Mouse (Mus musculus) neural tube, embryonic 13.5 days (tissue): ENCODE results near the gene Pld4. TPM values are rescaled to one million over a fixed set of nuclear protein-coding genes. Genes with fewer than 3 reads are reported as not detected.

ENCODE experiments used
- ATAC-seq: fragments of 200-750 bp; cut with Nextera tagmentation; 2 replicates; pipeline ENCODE4 v1.8.0; 2017; ENCODE audit warnings: low read depth, mild to moderate bottlenecking, moderate TSS enrichment, moderate library complexity
- H3K27ac ChIP-seq: fragments of 300-500 bp; sonication (generic); replicated peaks from 2 replicates; pipeline ENCODE4 v1.5.1; 2015; ENCODE audit warnings: moderate library complexity, mild to moderate bottlenecking, inconsistent platforms
- H3K27me3 ChIP-seq: fragments of 300-500 bp; sonication (generic); 2 replicates; pipeline ENCODE4 v1.6.1; 2015; ENCODE audit warnings: mild to moderate bottlenecking, inconsistent platforms
- H3K36me3 ChIP-seq: fragments of 300-500 bp; sonication (generic); 2 replicates; pipeline ENCODE4 v1.6.1; 2015; ENCODE audit warnings: mild to moderate bottlenecking, inconsistent platforms
- H3K4me1 ChIP-seq: fragments of 300-500 bp; sonication (generic); replicated peaks from 2 replicates; pipeline ENCODE4 v1.6.1; 2015; ENCODE audit warnings: inconsistent platforms
- H3K4me2 ChIP-seq: fragments of 300-500 bp; sonication (generic); 2 replicates; pipeline ENCODE4 v1.6.1; 2015; ENCODE audit warnings: inconsistent platforms, mild to moderate bottlenecking, moderate library complexity
- H3K4me3 ChIP-seq: fragments of 300-500 bp; sonication (generic); 2 replicates; pipeline ENCODE4 v1.5.1; 2015; ENCODE audit warnings: mild to moderate bottlenecking, inconsistent platforms
- H3K9ac ChIP-seq: fragments of 300-500 bp; sonication (generic); 2 replicates; pipeline ENCODE4 v1.6.1; 2015; ENCODE audit warnings: moderate library complexity, mild to moderate bottlenecking, inconsistent platforms
- H3K9me3 ChIP-seq: fragments of 300-500 bp; sonication (generic); 2 replicates; pipeline ENCODE4 v1.6.1; 2016; ENCODE audit warnings: inconsistent platforms
- WGBS: fragments of 180-500 bp; shearing (Covaris S2); methylation state at CpG from one replicate; pipeline ENCODE4 v1.1.7; 2015; 5-methylcytosine and 5-hydroxymethylcytosine counted together
- polyA plus RNA-seq: library from polyadenylated mRNA; unstranded; fragments of >200 nt; fragmentation: Nextera tagmentation; extraction: Ambion mirVana; gene quantifications from 2 replicates; pipeline ENCODE4 v1.2.1, GENCODE M21; 2015

Pld4 gene
- polyA plus RNA-seq, 1 experiment from 2014 or later: 8.6 TPM

GRCm38 (mm10) chr12:112798332-112798681 is 37.9 kb downstream of the Pld4 start:
- H3K27me3 ChIP-seq: peaks cover 41% of the 10 kb centered on the region
- H3K9ac ChIP-seq: no peak overlapping the region
- WGBS: 41% methylated on average over 5 of the region's 5 CpGs
- no peak for ATAC-seq
- no peaks in the 10 kb centered on the region for H3K9me3 ChIP-seq
- peaks cover 42% of the 10 kb centered on the region for H3K4me1 ChIP-seq
- no peaks in the 10 kb centered on the region for H3K36me3 ChIP-seq
- H3K4me2 ChIP-seq: no peak overlapping the region
- no peak overlapping the region for H3K4me3 ChIP-seq
- H3K27ac ChIP-seq: no peak overlapping the region

GRCm38 (mm10) chr12:112798716-112799115 is 38.3 kb downstream of the Pld4 start:
- Histone ChIP-seq H3K36me3 (no peaks in the 10 kb centered on the region), H3K27ac (no peak overlapping the region), H3K9ac (no peak overlapping the region), H3K4me3 (no peak overlapping the region), H3K4me2 (no peak overlapping the region), H3K27me3 (peaks cover 43% of the 10 kb centered on the region), H3K9me3 (no peaks in the 10 kb centered on the region), H3K4me1 (peaks cover 41% of the 10 kb centered on the region)
- no peak for ATAC-seq
- whole genome bisulfite sequencing: 77% methylated on average over 5 of the region's 5 CpGs

- 85% methylated on average over 10 of the region's 10 CpGs for WGBS
- ATAC-seq: no peak
These were observed 38.9 kb downstream of the Pld4 start for GRCm38 (mm10) chr12:112799237-112799970.

GRCm38 (mm10) chr12:112800476-112800875 is 40.0 kb downstream of the Pld4 start:
- H3K9me3 ChIP-seq: no peaks in the 10 kb centered on the region
- no peak overlapping the region for H3K9ac ChIP-seq
- peaks cover 30% of the 10 kb centered on the region for H3K4me1 ChIP-seq
- H3K27ac ChIP-seq: no peak overlapping the region
- H3K4me2 ChIP-seq: no peak overlapping the region
- peak; percentile 14; the same call in 1 of the 2 replicates for ATAC-seq
- H3K36me3 ChIP-seq: no peaks in the 10 kb centered on the region
- H3K27me3 ChIP-seq: peaks cover 43% of the 10 kb centered on the region
- 6% methylated on average over 4 of the region's 4 CpGs for WGBS
- H3K4me3 ChIP-seq: no peak overlapping the region

More at GRCm38 (mm10) chr12:112799237-112799970, 38.9 kb downstream of the Pld4 start:
- no peaks in the 10 kb centered on the region for H3K36me3 ChIP-seq
- H3K27me3 ChIP-seq: peaks cover 43% of the 10 kb centered on the region
- H3K4me2 ChIP-seq: no peak overlapping the region
- no peaks in the 10 kb centered on the region for H3K9me3 ChIP-seq
- H3K4me3 ChIP-seq: no peak overlapping the region
- no peak overlapping the region for H3K9ac ChIP-seq
- no peak overlapping the region for H3K27ac ChIP-seq
- H3K4me1 ChIP-seq: peaks cover 34% of the 10 kb centered on the region

- WGBS: 4% methylated on average over 61 of the region's 69 CpGs
These were observed 41.7 kb downstream of the Pld4 start, which contains the start of gene Ahnak2 for GRCm38 (mm10) chr12:112801864-112802846. Gene Ahnak2, minus strand, starts transcription at chr12:112802657.

GRCm38 (mm10) chr12:112802917-112803316 is 42.5 kb downstream of the Pld4 start:
- Histone ChIP-seq H3K4me2 (peak overlapping the region; percentile 100), H3K4me1 (peaks cover 20% of the 10 kb centered on the region), H3K27ac (no peak overlapping the region), H3K36me3 (no peaks in the 10 kb centered on the region), H3K9me3 (no peaks in the 10 kb centered on the region), H3K9ac (no peak overlapping the region), H3K4me3 (no peak overlapping the region), H3K27me3 (peaks cover 53% of the 10 kb centered on the region)
- 24% methylated on average over 3 of the region's 3 CpGs for WGBS
- ATAC-seq: no peak

More at GRCm38 (mm10) chr12:112801864-112802846, 41.7 kb downstream of the Pld4 start, which contains the start of gene Ahnak2:
- Histone ChIP-seq H3K4me1 (peaks cover 27% of the 10 kb centered on the region), H3K4me2 (peak within 1 kb of the TSS; percentile 100), H3K27me3 (peaks cover 53% of the 10 kb centered on the region), H3K27ac (no peak within 1 kb of the TSS), H3K4me3 (peak within 1 kb of the TSS; percentile 64), H3K9ac (peak within 1 kb of the TSS; percentile 83), H3K9me3 (no peaks in the 10 kb centered on the region), H3K36me3 (no peaks in the 10 kb centered on the region)
- ATAC-seq: peak; percentile 30

- H3K27me3 ChIP-seq: peaks cover 50% of the 10 kb centered on the region
- WGBS: 48% methylated on average over 13 of the region's 13 CpGs
- H3K9ac ChIP-seq: no peak overlapping the region
- H3K27ac ChIP-seq: no peak overlapping the region
- H3K9me3 ChIP-seq: no peaks in the 10 kb centered on the region
- no peaks in the 10 kb centered on the region for H3K36me3 ChIP-seq
- no peak for ATAC-seq
- H3K4me2 ChIP-seq: no peak overlapping the region
- no peak overlapping the region for H3K4me3 ChIP-seq
- H3K4me1 ChIP-seq: peaks cover 23% of the 10 kb centered on the region
These were observed 43.6 kb downstream of the Pld4 start for GRCm38 (mm10) chr12:112804046-112804445.

GRCm38 (mm10) chr12:112806044-112806443 is 45.6 kb downstream of the Pld4 start:
- Histone ChIP-seq H3K4me3 (no peak overlapping the region), H3K27ac (no peak overlapping the region), H3K36me3 (no peaks in the 10 kb centered on the region; the same call in 1 of the 2 replicates), H3K4me2 (no peak overlapping the region), H3K9ac (no peak overlapping the region), H3K9me3 (no peaks in the 10 kb centered on the region), H3K27me3 (peaks cover 31% of the 10 kb centered on the region), H3K4me1 (peaks cover 42% of the 10 kb centered on the region)
- no peak for ATAC-seq
- 73% methylated on average over 6 of the region's 6 CpGs for WGBS

- WGBS: 84% methylated on average over 4 of the region's 4 CpGs
- Histone ChIP-seq H3K27ac (peak overlapping the region; percentile 85; the same call in 1 of the 2 replicates), H3K9ac (peak overlapping the region; percentile 78), H3K4me3 (no peak overlapping the region), H3K36me3 (peaks cover 8% of the 10 kb centered on the region), H3K27me3 (peaks cover 18% of the 10 kb centered on the region), H3K4me1 (peaks cover 27% of the 10 kb centered on the region), H3K4me2 (peak overlapping the region; percentile 98; the same call in 1 of the 2 replicates), H3K9me3 (no peaks in the 10 kb centered on the region)
- ATAC-seq: no peak
These were observed 47.3 kb downstream of the Pld4 start for GRCm38 (mm10) chr12:112807796-112808195.

GRCm38 (mm10) chr12:112808212-112808586 is 47.7 kb downstream of the Pld4 start:
- H3K4me2 ChIP-seq: peak overlapping the region; percentile 98
- peak overlapping the region; percentile 78 for H3K9ac ChIP-seq
- peaks cover 14% of the 10 kb centered on the region for H3K27me3 ChIP-seq
- H3K4me3 ChIP-seq: peak overlapping the region; percentile 64
- WGBS: 65% methylated on average over 5 of the region's 5 CpGs
- peaks cover 27% of the 10 kb centered on the region for H3K4me1 ChIP-seq
- H3K9me3 ChIP-seq: no peaks in the 10 kb centered on the region
- ATAC-seq: peak; percentile 38; the same call in 1 of the 2 replicates
- H3K36me3 ChIP-seq: peaks cover 11% of the 10 kb centered on the region
- H3K27ac ChIP-seq: peak overlapping the region; percentile 85

- peaks cover 27% of the 10 kb centered on the region for H3K4me1 ChIP-seq
- H3K9ac ChIP-seq: peak within 1 kb of the TSS; percentile 78
- peaks cover 10% of the 10 kb centered on the region; the same call in 1 of the 2 replicates for H3K27me3 ChIP-seq
- peak; percentile 94 for ATAC-seq
- WGBS: 2% methylated on average over 51 of the region's 64 CpGs
- H3K4me3 ChIP-seq: peak within 1 kb of the TSS; percentile 64
- peak within 1 kb of the TSS; percentile 98 for H3K4me2 ChIP-seq
- peak within 1 kb of the TSS; percentile 85 for H3K27ac ChIP-seq
- H3K9me3 ChIP-seq: no peaks in the 10 kb centered on the region
- H3K36me3 ChIP-seq: peaks cover 17% of the 10 kb centered on the region
These were observed 48.3 kb downstream of the Pld4 start, which contains the start of gene Clba1 for GRCm38 (mm10) chr12:112808587-112809364. Gene Clba1, plus strand, starts transcription at chr12:112808937.
